Mouse (Mus musculus): ENCODE results near the gene Slc4a10. TPM values are rescaled to one million over a fixed set of nuclear protein-coding genes. Genes with fewer than 3 reads are reported as not detected.

Slc4a10 gene
- polyA plus RNA-seq, 1 experiment, result not detected

- H3K79me3 ChIP-seq (ENCODE audit: low read depth), result no peaks in the 10 kb centered on the region
- no peak overlapping the region for H3K4me3 ChIP-seq (ENCODE audit: insufficient read depth, poor library complexity, severe bottlenecking)
Observed at GRCm38 (mm10) chr2:62076512-62076911, 30.2 kb downstream of the Slc4a10 start.

DNA sequence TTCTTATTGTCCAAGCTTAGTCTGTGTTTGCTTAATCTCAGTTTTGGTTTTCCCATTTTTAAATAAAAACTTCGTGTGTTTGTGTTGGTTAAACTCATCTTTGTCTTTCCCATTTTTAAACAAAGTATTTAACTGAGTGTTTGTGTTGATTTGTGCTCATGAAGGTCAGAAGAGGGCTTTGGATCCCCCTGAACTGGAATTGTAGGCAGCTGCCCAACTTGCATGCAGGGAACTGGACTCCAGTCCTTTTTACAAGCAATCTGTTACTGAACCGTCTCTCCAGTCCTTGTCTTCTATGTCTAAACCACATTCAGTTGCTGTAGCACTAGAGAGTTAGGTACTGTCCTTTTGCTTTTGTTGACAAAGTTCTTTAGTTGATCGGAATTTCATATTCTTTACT is 41.3 kb downstream of the Slc4a10 start:
- no peaks in the 10 kb centered on the region for H3K79me2 ChIP-seq (ENCODE audit: control insufficient read depth, insufficient read depth)
- no peaks in the 10 kb centered on the region for H3K27me3 ChIP-seq (ENCODE audit: control insufficient read depth, insufficient read depth, insufficient read length)
- TF ChIP-seq MYOG (IDR thresholded peaks at IDR 0.05; ENCODE audit: control insufficient read depth, extremely low read depth, insufficient read length), result no peak
- TF ChIP-seq FOSL1 (IDR thresholded peaks at IDR 0.05; ENCODE audit: insufficient read depth, low read length, poor library complexity, severe bottlenecking), result no peak
- TF ChIP-seq USF1 (IDR thresholded peaks at IDR 0.05; ENCODE audit: low read depth), result no peak
- H3K79me3 ChIP-seq (ENCODE audit: low read depth), result no peaks in the 10 kb centered on the region
- H3K4me3 ChIP-seq (ENCODE audit: insufficient read depth, poor library complexity, severe bottlenecking), result no peak overlapping the region
- H3K36me3 ChIP-seq (ENCODE audit: control insufficient read depth, insufficient read depth), result no peaks in the 10 kb centered on the region
- no peak overlapping the region for H3ac ChIP-seq (ENCODE audit: control insufficient read depth, insufficient read length, low read depth)

More at GRCm38 (mm10) chr2:62076512-62076911, 30.2 kb downstream of the Slc4a10 start:
- no peak overlapping the region for H3ac ChIP-seq (ENCODE audit: control insufficient read depth, insufficient read length, low read depth)
- no peaks in the 10 kb centered on the region for H3K27me3 ChIP-seq (ENCODE audit: control insufficient read depth, insufficient read depth, insufficient read length)
- H3K79me2 ChIP-seq (ENCODE audit: control insufficient read depth, insufficient read depth), result no peaks in the 10 kb centered on the region
- no peak for TF ChIP-seq CEBPB (IDR thresholded peaks at IDR 0.05; ENCODE audit: low read depth)
- no peak for TF ChIP-seq CTCF (IDR thresholded peaks at IDR 0.05; ENCODE audit: control insufficient read depth, insufficient read depth, insufficient read length)
- no peak for TF ChIP-seq MYOG (IDR thresholded peaks at IDR 0.05; ENCODE audit: control insufficient read depth, extremely low read depth, insufficient read length)
- no peak for TF ChIP-seq FOSL1 (IDR thresholded peaks at IDR 0.05; ENCODE audit: insufficient read depth, low read length, poor library complexity, severe bottlenecking)
- no peak for TF ChIP-seq MYOD1 (IDR thresholded peaks at IDR 0.05; ENCODE audit: control insufficient read depth, insufficient read length, low read depth)
- no peaks in the 10 kb centered on the region for H3K36me3 ChIP-seq (ENCODE audit: control insufficient read depth, insufficient read depth)

DNA sequence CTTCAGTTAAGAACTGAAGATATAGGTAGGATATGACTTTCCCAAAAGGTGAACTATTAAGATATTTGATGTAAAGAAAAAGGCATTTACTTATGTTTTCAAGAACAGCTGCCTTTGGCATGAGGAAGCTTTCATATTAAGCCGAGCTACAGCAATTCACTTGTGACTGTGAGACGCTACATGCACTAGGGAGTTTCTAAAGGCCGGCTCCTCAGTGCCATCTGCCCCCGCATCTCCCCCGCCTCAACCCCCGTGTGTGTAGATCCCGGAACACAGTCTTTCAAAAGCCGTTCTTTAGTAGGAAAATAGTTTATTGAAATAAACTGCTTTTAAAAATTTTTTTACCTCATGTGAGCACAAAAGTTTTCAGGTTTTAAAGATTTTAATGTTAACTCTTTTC is 42.5 kb downstream of the Slc4a10 start:
- H3ac ChIP-seq (ENCODE audit: control insufficient read depth, insufficient read length, low read depth), result no peak overlapping the region
- H3K79me2 ChIP-seq (ENCODE audit: control insufficient read depth, insufficient read depth), result no peaks in the 10 kb centered on the region
- H3K27me3 ChIP-seq (ENCODE audit: control insufficient read depth, insufficient read depth, insufficient read length), result no peaks in the 10 kb centered on the region
- no peaks in the 10 kb centered on the region for H3K36me3 ChIP-seq (ENCODE audit: control insufficient read depth, insufficient read depth)
- no peaks in the 10 kb centered on the region for H3K79me3 ChIP-seq (ENCODE audit: low read depth)
- H3K4me3 ChIP-seq (ENCODE audit: insufficient read depth, poor library complexity, severe bottlenecking), result no peak overlapping the region
- TF ChIP-seq MYOG (IDR thresholded peaks at IDR 0.05; ENCODE audit: control insufficient read depth, extremely low read depth, insufficient read length) (no peak), MYOD1 (IDR thresholded peaks at IDR 0.05; ENCODE audit: control insufficient read depth, insufficient read length, low read depth) (no peak), CEBPB (IDR thresholded peaks at IDR 0.05; ENCODE audit: low read depth) (no peak), CTCF (IDR thresholded peaks at IDR 0.05; ENCODE audit: control insufficient read depth, insufficient read depth, insufficient read length) (no peak)

DNA sequence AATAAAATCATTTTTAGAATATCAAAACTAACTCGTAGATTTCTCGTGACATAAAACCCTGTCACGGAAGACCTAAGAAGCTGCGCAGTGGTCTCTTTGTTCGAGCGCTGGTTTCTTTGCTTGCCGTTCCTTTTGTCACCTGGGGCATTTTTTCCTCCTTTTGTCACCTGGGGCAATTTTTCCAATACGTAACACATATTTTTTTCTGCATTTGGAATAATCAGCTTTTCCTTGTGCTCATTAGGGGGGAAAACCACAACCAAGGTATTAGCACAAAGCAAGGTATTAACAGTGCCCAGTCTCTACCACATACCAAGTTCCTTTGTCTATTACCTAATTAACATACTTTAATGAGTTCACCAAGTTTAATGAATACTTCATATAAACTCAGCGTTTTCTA is 42.9 kb downstream of the Slc4a10 start:
- no peak overlapping the region for H3K4me3 ChIP-seq (ENCODE audit: insufficient read depth, poor library complexity, severe bottlenecking)
- TF ChIP-seq CTCF (IDR thresholded peaks at IDR 0.05; ENCODE audit: control insufficient read depth, insufficient read depth, insufficient read length), result no peak
- no peak for TF ChIP-seq USF1 (IDR thresholded peaks at IDR 0.05; ENCODE audit: low read depth)
- no peak for TF ChIP-seq FOSL1 (IDR thresholded peaks at IDR 0.05; ENCODE audit: insufficient read depth, low read length, poor library complexity, severe bottlenecking)
- no peak for TF ChIP-seq MAX (IDR thresholded peaks at IDR 0.05)
- no peak for TF ChIP-seq CEBPB (IDR thresholded peaks at IDR 0.05; ENCODE audit: low read depth)
- TF ChIP-seq MYOD1 (IDR thresholded peaks at IDR 0.05; ENCODE audit: control insufficient read depth, insufficient read length, low read depth), result no peak
- no peak for TF ChIP-seq MYOG (IDR thresholded peaks at IDR 0.05; ENCODE audit: control insufficient read depth, extremely low read depth, insufficient read length)
- no peaks in the 10 kb centered on the region for H3K36me3 ChIP-seq (ENCODE audit: control insufficient read depth, insufficient read depth)
- H3ac ChIP-seq (ENCODE audit: control insufficient read depth, insufficient read length, low read depth), result no peak overlapping the region
- H3K27me3 ChIP-seq (ENCODE audit: control insufficient read depth, insufficient read depth, insufficient read length), result no peaks in the 10 kb centered on the region
- H3K79me3 ChIP-seq (ENCODE audit: low read depth), result no peaks in the 10 kb centered on the region
- no peaks in the 10 kb centered on the region for H3K79me2 ChIP-seq (ENCODE audit: control insufficient read depth, insufficient read depth)

DNA sequence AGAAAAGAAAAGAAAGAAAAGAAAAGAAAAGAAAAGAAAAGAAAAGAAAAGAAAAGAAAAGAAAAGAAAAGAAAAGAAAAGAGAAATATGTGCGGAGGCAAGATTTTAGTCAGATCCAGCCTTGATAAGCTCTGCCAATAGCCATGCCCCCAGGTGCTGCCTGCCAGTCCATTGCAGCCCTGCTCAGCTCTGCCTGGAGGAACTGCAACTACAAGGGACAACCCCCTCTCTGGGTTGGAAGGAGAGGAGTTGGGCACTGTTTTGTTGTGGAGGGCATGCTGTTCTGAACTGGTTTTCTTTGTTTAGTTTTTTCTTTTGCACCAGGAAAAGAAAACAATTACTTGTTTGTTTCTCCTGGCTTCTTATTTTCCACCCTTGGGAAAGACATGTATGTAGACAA is 54.3 kb downstream of the Slc4a10 start:
- Histone ChIP-seq H3K79me3 (ENCODE audit: low read depth) (no peaks in the 10 kb centered on the region), H3K79me2 (ENCODE audit: control insufficient read depth, insufficient read depth) (no peaks in the 10 kb centered on the region), H3K27me3 (ENCODE audit: control insufficient read depth, insufficient read depth, insufficient read length) (no peaks in the 10 kb centered on the region), H3ac (ENCODE audit: control insufficient read depth, insufficient read length, low read depth) (no peak overlapping the region), H3K36me3 (ENCODE audit: control insufficient read depth, insufficient read depth) (no peaks in the 10 kb centered on the region), H3K4me3 (ENCODE audit: insufficient read depth, poor library complexity, severe bottlenecking) (no peak overlapping the region)
- TF ChIP-seq MYOD1 (IDR thresholded peaks at IDR 0.05; ENCODE audit: control insufficient read depth, insufficient read length, low read depth), result no peak
- TF ChIP-seq MAX (IDR thresholded peaks at IDR 0.05), result no peak
- no peak for TF ChIP-seq USF1 (IDR thresholded peaks at IDR 0.05; ENCODE audit: low read depth)
- TF ChIP-seq FOSL1 (IDR thresholded peaks at IDR 0.05; ENCODE audit: insufficient read depth, low read length, poor library complexity, severe bottlenecking), result no peak
- no peak for TF ChIP-seq MYOG (IDR thresholded peaks at IDR 0.05; ENCODE audit: control insufficient read depth, extremely low read depth, insufficient read length)

GRCm38 (mm10) chr2:62115346-62115745 is 69.1 kb downstream of the Slc4a10 start:
- H3K79me2 ChIP-seq (ENCODE audit: control insufficient read depth, insufficient read depth), result no peaks in the 10 kb centered on the region
- no peaks in the 10 kb centered on the region for H3K27me3 ChIP-seq (ENCODE audit: control insufficient read depth, insufficient read depth, insufficient read length)
- TF ChIP-seq MYOD1 (IDR thresholded peaks at IDR 0.05; ENCODE audit: control insufficient read depth, insufficient read length, low read depth) (no peak), USF1 (IDR thresholded peaks at IDR 0.05; ENCODE audit: low read depth) (no peak), CEBPB (IDR thresholded peaks at IDR 0.05; ENCODE audit: low read depth) (no peak), FOSL1 (IDR thresholded peaks at IDR 0.05; ENCODE audit: insufficient read depth, low read length, poor library complexity, severe bottlenecking) (no peak), MAX (IDR thresholded peaks at IDR 0.05) (no peak), CTCF (IDR thresholded peaks at IDR 0.05; ENCODE audit: control insufficient read depth, insufficient read depth, insufficient read length) (no peak), MYOG (IDR thresholded peaks at IDR 0.05; ENCODE audit: control insufficient read depth, extremely low read depth, insufficient read length) (no peak)
- no peak overlapping the region for H3K4me3 ChIP-seq (ENCODE audit: insufficient read depth, poor library complexity, severe bottlenecking)
- H3ac ChIP-seq (ENCODE audit: control insufficient read depth, insufficient read length, low read depth), result no peak overlapping the region
- H3K36me3 ChIP-seq (ENCODE audit: control insufficient read depth, insufficient read depth), result no peaks in the 10 kb centered on the region
- H3K79me3 ChIP-seq (ENCODE audit: low read depth), result no peaks in the 10 kb centered on the region
